Mouse (Mus musculus) neural tube, embryonic 14.5 days (tissue): ENCODE measurements around the gene Spsb3. TPM values are rescaled to one million over a fixed set of nuclear protein-coding genes. Genes with fewer than 3 reads are reported as not detected.

ENCODE experiments used
- ATAC-seq: fragments of 200-750 bp; cut with Nextera tagmentation; 2 replicates; pipeline ENCODE4 v1.8.0; 2017; ENCODE audit warnings: low read depth, mild to moderate bottlenecking, moderate TSS enrichment, moderate library complexity
- H3K27ac ChIP-seq: fragments of 300-500 bp; sonication (generic); 2 replicates; pipeline ENCODE4 v1.5.1; 2014; ENCODE audit warnings: low read depth, mild to moderate bottlenecking, control low read depth, low read length, moderate library complexity, mixed read lengths
- H3K27me3 ChIP-seq: fragments of 300-500 bp; sonication (generic); 2 replicates; pipeline ENCODE4 v1.6.1; 2014; ENCODE audit warnings: low read length; ENCODE audit not compliant: control insufficient read depth, insufficient read depth
- H3K36me3 ChIP-seq: fragments of 300-500 bp; sonication (generic); 2 replicates; pipeline ENCODE4 v1.6.1; 2014; ENCODE audit warnings: low read length, mixed read lengths; ENCODE audit not compliant: control insufficient read depth, insufficient read depth
- H3K4me1 ChIP-seq: fragments of 300-500 bp; sonication (generic); 2 replicates; pipeline ENCODE4 v1.6.1; 2014; ENCODE audit warnings: low read length; ENCODE audit not compliant: control insufficient read depth, insufficient read depth
- H3K4me2 ChIP-seq: fragments of 300-500 bp; sonication (generic); 2 replicates; pipeline ENCODE4 v1.6.1; 2014; ENCODE audit warnings: mild to moderate bottlenecking, low read depth, low read length, control low read depth
- H3K4me3 ChIP-seq: fragments of 300-500 bp; sonication (generic); 2 replicates; pipeline ENCODE4 v1.5.1; 2014; ENCODE audit warnings: low read depth, low read length, control low read depth, mixed read lengths
- H3K9ac ChIP-seq: fragments of 300-500 bp; sonication (generic); replicated peaks from 2 replicates; pipeline ENCODE4 v1.6.1; 2014; ENCODE audit warnings: low read depth, mild to moderate bottlenecking, control low read depth, low read length, mixed read lengths
- H3K9me3 ChIP-seq: fragments of 300-500 bp; sonication (generic); 2 replicates; pipeline ENCODE4 v1.6.1; 2016; ENCODE audit warnings: low read length; ENCODE audit not compliant: control insufficient read depth
- WGBS: fragments of 180-500 bp; shearing (Covaris S2); extraction: QIAGEN DNeasy Blood & Tissue Kit; methylation state at CpG from one replicate; pipeline ENCODE4 v1.1.7; 2014; 5-methylcytosine and 5-hydroxymethylcytosine counted together
- polyA plus RNA-seq: library from polyadenylated mRNA; unstranded; fragments of >200 nt; fragmentation: Nextera tagmentation; extraction: Ambion mirVana; gene quantifications from 2 replicates; pipeline ENCODE4 v1.2.1, GENCODE M21; 2014

Gene Spsb3
- polyA plus RNA-seq, 1 experiment from 2014 or later, result 83.8 TPM

DNA sequence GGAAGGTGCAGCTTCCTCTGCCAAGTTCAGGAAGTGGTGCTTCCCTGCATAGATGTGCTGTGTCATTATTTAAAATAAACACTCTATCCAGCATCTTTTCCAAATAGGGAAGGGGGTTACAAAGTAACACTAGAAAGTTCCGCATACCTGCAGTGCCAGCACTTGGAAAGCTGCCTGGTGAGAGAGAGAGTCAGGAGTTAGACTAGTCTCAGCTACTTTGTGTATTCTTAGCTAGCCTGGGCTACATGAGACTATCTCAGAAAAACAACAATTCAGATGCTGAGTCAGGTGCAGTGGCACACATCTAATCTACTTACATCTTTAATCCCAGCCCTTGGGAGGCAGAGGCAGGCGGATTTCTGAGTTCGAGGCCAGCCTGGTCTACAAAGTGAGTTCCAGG lies 24.7 kb upstream of the Spsb3 start:
- no peak for ATAC-seq
- no peak overlapping the region for H3K27ac ChIP-seq

GRCm38 (mm10) chr17:24865776-24866175 lies 20.7 kb upstream of the Spsb3 start, which contains the start of gene Igfals:
TSS of gene Igfals (plus strand) at chr17:24865997.
- Histone ChIP-seq H3K36me3 (peaks cover 13% of the 10 kb centered on the region; the same call in 1 of the 2 replicates), H3K9ac (no peak within 1 kb of the TSS)

More for the DNA sequence above, 24.7 kb upstream of the Spsb3 start:
- H3K4me3 ChIP-seq, result no peak overlapping the region
- H3K9me3 ChIP-seq, result no peaks in the 10 kb centered on the region
- H3K36me3 ChIP-seq, result peaks cover 18% of the 10 kb centered on the region; the same call in 1 of the 2 replicates
- H3K4me1 ChIP-seq, result no peaks in the 10 kb centered on the region
- WGBS, result 93% methylated on average over 3 of the region's 3 CpGs
- H3K9ac ChIP-seq, result no peak overlapping the region
- H3K4me2 ChIP-seq, result no peak overlapping the region
- H3K27me3 ChIP-seq, result no peaks in the 10 kb centered on the region

DNA sequence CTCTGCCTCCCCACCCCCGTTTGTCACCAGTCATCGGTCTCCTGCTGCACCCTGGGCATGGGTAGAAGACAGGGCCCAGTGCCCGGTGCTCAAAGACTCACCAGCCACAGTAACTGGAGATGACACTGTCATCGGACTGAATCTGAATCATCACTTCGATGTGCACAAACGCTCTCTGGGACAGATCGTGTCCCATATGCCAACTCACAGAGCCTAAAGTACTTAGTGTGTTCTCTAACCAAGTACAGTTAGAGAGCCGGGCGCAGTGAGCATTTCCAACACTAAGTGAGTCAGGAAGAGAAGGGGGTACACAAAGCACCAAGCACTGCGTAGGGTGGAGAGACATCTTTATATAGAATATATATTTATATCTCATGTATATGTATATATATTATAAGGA lies 18.5 kb upstream of the Spsb3 start:
- Histone ChIP-seq H3K36me3 (peaks cover 9% of the 10 kb centered on the region; the same call in 1 of the 2 replicates), H3K27ac (no peak overlapping the region), H3K4me1 (no peaks in the 10 kb centered on the region), H3K27me3 (no peaks in the 10 kb centered on the region), H3K4me3 (no peak overlapping the region), H3K9me3 (no peaks in the 10 kb centered on the region), H3K4me2 (no peak overlapping the region), H3K9ac (no peak overlapping the region)
- 95% methylated on average over 10 of the region's 10 CpGs for WGBS
- ATAC-seq, result no peak

More at GRCm38 (mm10) chr17:24865776-24866175, 20.7 kb upstream of the Spsb3 start, which contains the start of gene Igfals:
- no peak within 1 kb of the TSS for H3K4me3 ChIP-seq
- no peak within 1 kb of the TSS for H3K4me2 ChIP-seq
- no peaks in the 10 kb centered on the region for H3K9me3 ChIP-seq
- no peak for ATAC-seq
- no peaks in the 10 kb centered on the region for H3K27me3 ChIP-seq
- H3K27ac ChIP-seq, result no peak within 1 kb of the TSS
- H3K4me1 ChIP-seq, result no peaks in the 10 kb centered on the region
- WGBS, result 87% methylated on average over 8 of the region's 8 CpGs

GRCm38 (mm10) chr17:24873695-24874404 lies 12.6 kb upstream of the Spsb3 start:
- Histone ChIP-seq H3K27me3 (no peaks in the 10 kb centered on the region), H3K36me3 (no peaks in the 10 kb centered on the region), H3K9me3 (no peaks in the 10 kb centered on the region), H3K4me1 (no peaks in the 10 kb centered on the region), H3K4me3 (no peak overlapping the region), H3K4me2 (no peak overlapping the region), H3K27ac (no peak overlapping the region), H3K9ac (no peak overlapping the region)
- no peak for ATAC-seq
- WGBS, result 50% methylated on average over 4 of the region's 4 CpGs

DNA sequence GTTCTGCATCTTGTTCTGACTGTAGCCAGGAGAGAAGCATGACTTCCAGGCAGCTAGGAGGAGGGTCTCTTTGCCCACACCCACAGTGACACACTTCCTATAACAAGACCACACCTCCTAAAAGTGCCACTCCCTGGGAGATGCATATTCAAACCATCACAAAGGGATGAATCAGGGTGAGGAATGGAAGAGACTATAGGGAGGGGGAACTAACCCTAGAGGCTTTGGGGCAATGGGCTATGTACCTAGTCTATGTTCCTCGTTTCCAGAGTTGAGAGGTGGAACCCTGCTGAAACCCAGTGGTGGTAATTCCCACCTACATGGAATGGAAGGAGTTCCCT lies 12.1 kb upstream of the Spsb3 start:
- 35% methylated on average over 1 of the region's 1 CpGs for WGBS
- no peak for ATAC-seq
- H3K9ac ChIP-seq, result no peak overlapping the region

DNA sequence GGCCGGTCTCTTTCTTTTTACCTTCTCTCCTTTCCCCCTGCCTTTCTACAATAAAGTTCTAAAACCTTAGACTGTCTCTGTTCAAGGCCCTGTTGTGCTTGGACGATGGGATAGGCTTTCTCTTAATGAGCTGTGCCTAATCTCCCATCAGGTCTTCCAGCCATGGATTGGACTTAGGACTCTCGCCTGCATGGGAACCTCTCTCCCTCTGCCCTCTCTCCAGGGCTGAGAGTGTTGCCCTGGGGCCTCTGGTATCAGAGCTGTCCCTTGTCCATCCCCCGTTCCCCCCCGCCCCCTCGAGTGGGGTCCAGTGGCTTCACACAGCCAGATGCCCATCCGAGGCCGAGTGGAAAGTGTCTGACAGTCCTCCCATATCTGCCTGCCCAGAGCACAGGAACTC lies 11.5 kb upstream of the Spsb3 start:
- H3K27me3 ChIP-seq, result no peaks in the 10 kb centered on the region
- no peaks in the 10 kb centered on the region for H3K36me3 ChIP-seq
- H3K4me1 ChIP-seq, result no peaks in the 10 kb centered on the region
- 79% methylated on average over 8 of the region's 8 CpGs for WGBS
- H3K27ac ChIP-seq, result no peak overlapping the region
- no peak for ATAC-seq
- no peak overlapping the region for H3K4me3 ChIP-seq
- H3K9ac ChIP-seq, result no peak overlapping the region
- H3K9me3 ChIP-seq, result no peaks in the 10 kb centered on the region
- no peak overlapping the region for H3K4me2 ChIP-seq

More for the DNA sequence above, 12.1 kb upstream of the Spsb3 start:
- no peak overlapping the region for H3K27ac ChIP-seq
- no peak overlapping the region for H3K4me2 ChIP-seq
- no peaks in the 10 kb centered on the region for H3K9me3 ChIP-seq
- no peaks in the 10 kb centered on the region for H3K27me3 ChIP-seq
- H3K4me3 ChIP-seq, result no peak overlapping the region
- no peaks in the 10 kb centered on the region for H3K36me3 ChIP-seq
- H3K4me1 ChIP-seq, result no peaks in the 10 kb centered on the region

GRCm38 (mm10) chr17:24877336-24878116 lies 8.9 kb upstream of the Spsb3 start:
- Histone ChIP-seq H3K36me3 (0 out of 2 replicates have a peak, but pooled peaks cover under 1% of the 10 kb centered on the region), H3K4me1 (no peaks in the 10 kb centered on the region), H3K27me3 (no peaks in the 10 kb centered on the region), H3K9me3 (no peaks in the 10 kb centered on the region), H3K27ac (no peak overlapping the region), H3K9ac (no peak overlapping the region), H3K4me3 (no peak overlapping the region), H3K4me2 (no peak overlapping the region)
- ATAC-seq, result no peak
- WGBS, result 72% methylated on average over 10 of the region's 10 CpGs

GRCm38 (mm10) chr17:24878117-24878397 lies 8.4 kb upstream of the Spsb3 start:
- 44% methylated on average over 5 of the region's 5 CpGs for WGBS
- Histone ChIP-seq H3K4me3 (no peak overlapping the region), H3K36me3 (peaks cover 6% of the 10 kb centered on the region), H3K4me1 (no peaks in the 10 kb centered on the region), H3K9ac (no peak overlapping the region), H3K4me2 (no peak overlapping the region), H3K27ac (no peak overlapping the region), H3K9me3 (no peaks in the 10 kb centered on the region), H3K27me3 (no peaks in the 10 kb centered on the region)
- ATAC-seq, result no peak

DNA sequence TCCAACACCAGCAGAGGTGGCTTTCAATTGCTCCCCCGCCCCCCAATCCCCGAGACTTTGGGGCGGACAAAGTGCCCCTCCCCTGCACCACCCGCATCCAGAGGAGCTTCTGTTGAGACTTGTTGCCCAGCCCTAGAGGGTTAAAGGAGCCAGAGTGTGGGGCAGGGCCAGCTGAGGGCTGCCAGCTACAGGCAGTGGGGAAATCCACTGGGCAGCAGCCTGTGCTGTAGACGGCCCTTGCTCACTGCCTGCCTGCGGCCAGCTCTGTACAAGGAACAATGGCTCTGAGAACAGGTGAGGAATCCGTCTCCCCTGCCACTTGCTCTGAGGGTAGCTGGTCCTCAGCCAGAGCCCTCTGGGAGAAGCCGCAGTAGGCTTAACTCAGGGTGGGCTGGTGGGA lies 7.9 kb upstream of the Spsb3 start:
- Histone ChIP-seq H3K4me1 (no peaks in the 10 kb centered on the region), H3K9ac (no peak overlapping the region), H3K36me3 (peaks cover 10% of the 10 kb centered on the region), H3K27ac (no peak overlapping the region), H3K9me3 (no peaks in the 10 kb centered on the region), H3K4me2 (no peak overlapping the region), H3K27me3 (no peaks in the 10 kb centered on the region), H3K4me3 (no peak overlapping the region)
- WGBS, result 78% methylated on average over 8 of the region's 8 CpGs
- no peak for ATAC-seq
